Mouse (Mus musculus) testis, adult 2 months (tissue): Measurements from ENCODE around the gene Klf5.

Source experiments
- CTCF ChIP-seq: fragments of 200-500 bp; IDR thresholded peaks from 2 replicates; pipeline ENCODE4 v1.5.1; 2012; ENCODE audit warnings: low read depth, mild to moderate bottlenecking, inconsistent platforms, low read length, moderate library complexity; ENCODE audit not compliant: control insufficient read depth, insufficient read depth, insufficient replicate concordance
- POLR2A ChIP-seq: fragments of 200-500 bp; IDR thresholded peaks from 2 replicates; pipeline ENCODE4 v1.6.1; 2012; ENCODE audit warnings: low read depth, mild to moderate bottlenecking, inconsistent platforms, low read length, moderate library complexity; ENCODE audit not compliant: control insufficient read depth

DNA sequence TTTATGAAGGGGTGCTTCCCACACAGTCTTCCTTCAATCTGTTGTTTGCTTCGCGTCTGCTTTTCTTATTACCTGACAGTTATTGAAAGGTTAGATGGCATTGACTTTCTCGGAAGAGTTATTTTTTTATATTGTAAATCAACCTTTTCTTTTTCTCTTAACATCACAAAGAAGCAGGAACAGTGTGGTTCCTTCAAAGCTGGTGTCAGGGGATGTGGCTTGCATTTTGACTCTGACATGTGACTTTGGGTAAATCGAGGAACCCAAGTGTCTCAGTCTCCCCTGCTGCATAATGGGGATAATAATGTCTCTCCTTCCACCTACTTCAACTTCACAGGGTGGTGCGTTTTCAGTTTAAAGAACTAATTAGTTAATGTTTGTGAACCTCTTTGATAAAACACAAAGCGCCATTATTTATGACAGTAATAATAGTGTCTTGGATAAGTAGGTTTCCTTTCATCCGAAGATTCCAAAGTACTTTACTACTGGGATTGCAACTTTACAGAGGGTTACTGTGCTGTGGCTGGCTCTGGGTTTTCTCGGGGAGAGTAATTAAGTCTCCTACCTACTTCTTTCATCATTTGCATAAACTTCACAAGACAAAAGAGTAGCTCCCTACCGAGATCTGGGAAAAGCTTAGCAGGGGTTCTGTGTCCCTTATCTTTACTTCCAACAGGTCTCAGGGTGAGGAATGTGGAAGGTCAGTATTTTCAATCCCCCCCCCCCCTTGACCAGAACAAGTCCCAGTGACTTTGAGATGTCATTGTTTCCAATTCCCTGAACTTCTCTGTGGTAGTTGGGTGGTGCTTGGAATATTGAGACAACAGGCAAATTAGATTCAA is 41.4 kb downstream of the Klf5 start:
- TF ChIP-seq CTCF (no peak), POLR2A (no peak)
